Mouse (Mus musculus) MEL (cell line): Measurements from ENCODE around the gene Ccl5. TPM values are rescaled to one million over a fixed set of nuclear protein-coding genes. Genes with fewer than 3 reads are reported as not detected.

Experiments
- DNase-seq: peaks from one replicate; pipeline ENCODE4 v3.0.0; 2011; ENCODE audit warnings: low read depth, low spot score
- H3K27ac ChIP-seq: 2 replicates; pipeline ENCODE4 v1.5.1; 2012; ENCODE audit warnings: low read depth, mild to moderate bottlenecking, control low read depth, low read length, moderate library complexity; ENCODE audit not compliant: control insufficient read depth
- H3K27me3 ChIP-seq, 2 experiments: fragments of 150-350 bp in 1 of 2; sonication (generic) in 1 of 2; 2 replicates each; pipeline ENCODE4 v1.6.1; 2012; ENCODE audit warnings: low read length in 2 of 2, mild to moderate bottlenecking in 2 of 2, improper control_type of control experiment in 1 of 2, moderate library complexity in 1 of 2; ENCODE audit not compliant: insufficient read depth in 2 of 2, control insufficient read depth in 1 of 2
- H3K36me3 ChIP-seq, 2 experiments: 2 replicates each; pipeline ENCODE4 v1.6.1; 2012 to 2014; ENCODE audit warnings: low read length in 2 of 2, improper control_type of control experiment in 1 of 2, inconsistent platforms in 1 of 2, mild to moderate bottlenecking in 1 of 2; ENCODE audit not compliant: insufficient read depth in 2 of 2, control insufficient read depth in 1 of 2
- H3K4me1 ChIP-seq, 2 experiments: fragments of 150-350 bp in 1 of 2; sonication (generic) in 1 of 2; 2 replicates each; pipeline ENCODE4 v1.6.1; 2012; ENCODE audit warnings: low read length in 2 of 2, improper control_type of control experiment in 1 of 2, mild to moderate bottlenecking in 1 of 2; ENCODE audit not compliant: insufficient read depth in 2 of 2, control insufficient read depth in 1 of 2
- H3K4me3 ChIP-seq, 2 experiments: fragments of 150-350 bp in 1 of 2; sonication (generic) in 1 of 2; 2 replicates each; pipeline ENCODE4 v1.5.1; 2012; ENCODE audit warnings: low read depth in 2 of 2, low read length in 2 of 2, mild to moderate bottlenecking in 2 of 2, moderate library complexity in 2 of 2, control low read depth in 1 of 2, improper control_type of control experiment in 1 of 2; ENCODE audit not compliant: control insufficient read depth in 1 of 2, insufficient read depth in 1 of 2
- H3K79me2 ChIP-seq: 2 replicates; pipeline ENCODE4 v1.6.1; 2012; ENCODE audit warnings: mild to moderate bottlenecking, low read length, moderate library complexity; ENCODE audit not compliant: control insufficient read depth, poor library complexity, insufficient read depth
- H3K9ac ChIP-seq: 2 replicates; pipeline ENCODE4 v1.6.1; 2012; ENCODE audit warnings: low read depth, mild to moderate bottlenecking, control low read depth, low read length, moderate library complexity; ENCODE audit not compliant: control insufficient read depth, poor library complexity, severe bottlenecking
- H3K9me3 ChIP-seq: fragments of 150-350 bp; sonication (generic); replicated peaks from 2 replicates; pipeline ENCODE4 v1.6.1; 2012; ENCODE audit warnings: mild to moderate bottlenecking, low read length, improper control_type of control experiment, moderate library complexity; ENCODE audit not compliant: insufficient read depth
- BHLHE40 ChIP-seq: IDR thresholded peaks from 2 replicates; pipeline ENCODE4 v1.6.1; 2012; ENCODE audit warnings: low read depth, mild to moderate bottlenecking, inconsistent platforms, low read length, improper control_type of control experiment, borderline replicate concordance
- CHD1 ChIP-seq: IDR thresholded peaks from 2 replicates; pipeline ENCODE4 v1.6.1; 2012; ENCODE audit warnings: low read depth, mild to moderate bottlenecking, inconsistent platforms, low read length, improper control_type of control experiment
- EP300 ChIP-seq, 2 experiments: IDR thresholded peaks; 2 replicates each; pipeline ENCODE4 v1.6.1; 2011; ENCODE audit warnings: improper control_type of control experiment in 2 of 2, low read length in 2 of 2, low read depth in 1 of 2, mild to moderate bottlenecking in 1 of 2
- ETS1 ChIP-seq: IDR thresholded peaks from 2 replicates; pipeline ENCODE4 v1.6.1; 2012; ENCODE audit warnings: low read depth, mild to moderate bottlenecking, inconsistent platforms, low read length, improper control_type of control experiment, moderate library complexity
- GABPA ChIP-seq: IDR thresholded peaks from 2 replicates; pipeline ENCODE4 v1.6.1; 2012; ENCODE audit warnings: low read depth, mild to moderate bottlenecking, inconsistent platforms, low read length, improper control_type of control experiment, moderate library complexity
- GATA1 ChIP-seq: IDR thresholded peaks from 2 replicates; pipeline ENCODE4 v1.6.1; 2011; ENCODE audit warnings: low read depth, low read length, improper control_type of control experiment
- HCFC1 ChIP-seq: IDR thresholded peaks from 2 replicates; pipeline ENCODE4 v1.6.1; 2012; ENCODE audit warnings: low read depth, mild to moderate bottlenecking, inconsistent platforms, low read length, improper control_type of control experiment, moderate library complexity
- JUND ChIP-seq: IDR thresholded peaks from 2 replicates; pipeline ENCODE4 v1.6.1; 2011; ENCODE audit warnings: low read depth, mild to moderate bottlenecking, improper control_type of control experiment, low read length
- KAT2A ChIP-seq: conservative IDR thresholded peaks from 2 replicates; pipeline ENCODE4 v1.6.1; 2012; ENCODE audit warnings: low read depth, low read length, improper control_type of control experiment, inconsistent platforms
- MAFK ChIP-seq: IDR thresholded peaks from 2 replicates; pipeline ENCODE4 v1.6.1; 2011; ENCODE audit warnings: low read depth, mild to moderate bottlenecking, low read length, improper control_type of control experiment, borderline replicate concordance
- MAZ ChIP-seq: IDR thresholded peaks from 2 replicates; pipeline ENCODE4 v1.6.1; 2012; ENCODE audit warnings: low read depth, mild to moderate bottlenecking, inconsistent platforms, low read length, improper control_type of control experiment
- MEF2A ChIP-seq: IDR thresholded peaks from 2 replicates; pipeline ENCODE4 v1.6.1; 2014; ENCODE audit warnings: low read depth, mild to moderate bottlenecking, inconsistent platforms, low read length, improper control_type of control experiment; ENCODE audit not compliant: poor library complexity, insufficient replicate concordance, severe bottlenecking; ENCODE audit errors: extremely low read depth
- MXI1 ChIP-seq: IDR thresholded peaks from 2 replicates; pipeline ENCODE4 v1.6.1; 2011; ENCODE audit warnings: mild to moderate bottlenecking, low read depth, low read length, improper control_type of control experiment
- MYB ChIP-seq: IDR thresholded peaks from 2 replicates; pipeline ENCODE4 v1.6.1; 2011; ENCODE audit warnings: mild to moderate bottlenecking, low read depth, low read length, improper control_type of control experiment
- NELFE ChIP-seq: IDR thresholded peaks from 2 replicates; pipeline ENCODE4 v1.6.1; 2011; ENCODE audit warnings: low read depth, low read length, improper control_type of control experiment
- NRF1 ChIP-seq: IDR thresholded peaks from 2 replicates; pipeline ENCODE4 v1.6.1; 2014; ENCODE audit warnings: low read depth, mild to moderate bottlenecking, inconsistent platforms, low read length, improper control_type of control experiment, moderate library complexity; ENCODE audit not compliant: poor library complexity, insufficient read depth, severe bottlenecking
- POLR2A ChIP-seq, 2 experiments: IDR thresholded peaks; 2 replicates each; pipeline ENCODE4 v1.6.1; 2011 to 2012; ENCODE audit warnings: low read length in 2 of 2, mild to moderate bottlenecking in 2 of 2, control low read depth in 1 of 2, improper control_type of control experiment in 1 of 2, low read depth in 1 of 2, moderate library complexity in 1 of 2; ENCODE audit not compliant: control insufficient read depth in 1 of 2, insufficient read depth in 1 of 2, poor library complexity in 1 of 2
- RAD21 ChIP-seq: IDR thresholded peaks from 2 replicates; pipeline ENCODE4 v1.6.1; 2011; ENCODE audit warnings: mild to moderate bottlenecking, low read depth, low read length, improper control_type of control experiment
- RCOR1 ChIP-seq: IDR thresholded peaks from 2 replicates; pipeline ENCODE4 v1.6.1; 2012; ENCODE audit warnings: low read depth, mild to moderate bottlenecking, inconsistent platforms, low read length, improper control_type of control experiment
- SIN3A ChIP-seq: IDR thresholded peaks from 2 replicates; pipeline ENCODE4 v1.6.1; 2012; ENCODE audit warnings: low read length, improper control_type of control experiment, inconsistent platforms
- SMC3 ChIP-seq: IDR thresholded peaks from 2 replicates; pipeline ENCODE4 v1.6.1; 2011; ENCODE audit warnings: low read depth, low read length, improper control_type of control experiment
- TBP ChIP-seq: IDR thresholded peaks from 2 replicates; pipeline ENCODE4 v1.8.0; 2011; ENCODE audit warnings: low read depth, low read length, improper control_type of control experiment
- UBTF ChIP-seq: IDR thresholded peaks from 2 replicates; pipeline ENCODE4 v1.6.1; 2012; ENCODE audit warnings: low read depth, mild to moderate bottlenecking, inconsistent platforms, low read length, improper control_type of control experiment, moderate library complexity, borderline replicate concordance; ENCODE audit not compliant: insufficient read depth
- USF1 ChIP-seq: IDR thresholded peaks from 2 replicates; pipeline ENCODE4 v1.6.1; 2014; ENCODE audit warnings: low read depth, mild to moderate bottlenecking, inconsistent platforms, low read length, improper control_type of control experiment, moderate library complexity
- USF2 ChIP-seq, 2 experiments: IDR thresholded peaks; 2 replicates each; pipeline ENCODE4 v1.6.1; 2011 to 2012; ENCODE audit warnings: improper control_type of control experiment in 2 of 2, low read length in 2 of 2, borderline replicate concordance in 1 of 2, inconsistent platforms in 1 of 2, low read depth in 1 of 2, mild to moderate bottlenecking in 1 of 2; ENCODE audit not compliant: insufficient read depth in 1 of 2
- ZMIZ1 ChIP-seq: IDR thresholded peaks from 2 replicates; pipeline ENCODE4 v1.6.1; 2012; ENCODE audit warnings: low read depth, mild to moderate bottlenecking, inconsistent platforms, low read length, improper control_type of control experiment, moderate library complexity
- polyA plus RNA-seq, 2 experiments: library from polyadenylated mRNA; stranded (reverse) in 1 of 2; unstranded in 1 of 2; fragments of >175 nt in 1 of 2; fragments of >200 nt in 1 of 2; gene quantifications; 2 replicates each; pipeline versions ENCODE4 v1.2.1 to v1.2.4; 2012; ENCODE audit warnings: low replicate concordance in 2 of 2, low read depth in 1 of 2; ENCODE audit not compliant: insufficient read length in 2 of 2, insufficient read depth in 1 of 2, missing spikeins in 1 of 2
- total RNA-seq: library from RNA; depleted of rRNA; stranded (reverse); fragments of 300-350 nt; gene quantifications from 2 replicates; pipeline ENCODE4 v1.2.3, GENCODE M21; 2012

Ccl5 gene
- total and polyA plus RNA-seq, 3 experiments: 0.56 TPM; not detected in 2

GRCm38 (mm10) chr11:83517153-83517552 lies 13.2 kb downstream of the Ccl5 start:
- Histone ChIP-seq H3K9me3 (no peaks in the 10 kb centered on the region), H3K4me1 (no peaks in the 10 kb centered on the region), H3K36me3 (no peaks in the 10 kb centered on the region), H3K79me2 (no peaks in the 10 kb centered on the region), H3K27me3 (no peaks in the 10 kb centered on the region), H3K9ac (no peak overlapping the region), H3K27ac (no peak overlapping the region), H3K4me3 (no peak overlapping the region)
- TF ChIP-seq GATA1 (no peak), USF2 (IDR thresholded peaks at IDR 0.05; ENCODE audit: borderline replicate concordance in 1 of 2, insufficient read depth in 1 of 2, low read depth in 1 of 2, low read length in 2 of 2) (no peak), EP300 (IDR thresholded peaks at IDR 0.05; ENCODE audit: low read depth in 1 of 2, low read length in 2 of 2) (no peak), POLR2A (IDR thresholded peaks at IDR 0.05; ENCODE audit: control insufficient read depth in 1 of 2, insufficient read depth in 1 of 2, low read depth in 1 of 2, low read length in 2 of 2, poor library complexity in 1 of 2) (no peak), TBP (no peak), MAZ (no peak), SIN3A (no peak), MXI1 (no peak), GABPA (no peak), SMC3 (no peak), MAFK (no peak), BHLHE40 (no peak), ETS1 (no peak), HCFC1 (no peak), NRF1 (no peak), RAD21 (no peak), UBTF (no peak)
- no peak for DNase-seq

GRCm38 (mm10) chr11:83509521-83509920 lies 20.8 kb downstream of the Ccl5 start:
- TF ChIP-seq MAZ (no peak), MAFK (no peak), GABPA (no peak), USF2 (IDR thresholded peaks at IDR 0.05; ENCODE audit: borderline replicate concordance in 1 of 2, insufficient read depth in 1 of 2, low read depth in 1 of 2, low read length in 2 of 2) (no peak), MYB (no peak), CHD1 (no peak), GATA1 (no peak), JUND (no peak), USF1 (no peak), NELFE (no peak), UBTF (no peak), BHLHE40 (no peak), ZMIZ1 (no peak), TBP (no peak), KAT2A (no peak), MXI1 (no peak), SIN3A (no peak), MEF2A (no peak), RCOR1 (no peak)
- Histone ChIP-seq H3K4me3 (no peak overlapping the region), H3K9me3 (no peaks in the 10 kb centered on the region), H3K27me3 (no peaks in the 10 kb centered on the region), H3K9ac (no peak overlapping the region), H3K36me3 (peaks cover 3 to 20% of the 10 kb centered on the region in 2 experiments; a peak in 3 of 4 replicates), H3K4me1 (no peaks in the 10 kb centered on the region), H3K79me2 (no peaks in the 10 kb centered on the region), H3K27ac (no peak overlapping the region)
- DNase-seq: no peak
